Mouse (Mus musculus) cerebellum, adult 2 months (tissue): ENCODE measurements at regions not wholly inside any gene's neighbourhood (a gene's known extent, or its start where the extent isn't known, plus 50 kb on each side); places are given as distances from the start of the nearest gene placed in this dataset.

Source experiments
- DNase-seq, 2 experiments: peaks; one replicate each; pipeline ENCODE4 v3.0.0; 2021
- H3K27ac ChIP-seq: fragments of 200-500 bp; 2 replicates; pipeline ENCODE4 v1.5.1; 2012; ENCODE audit warnings: low read length, control low read depth, inconsistent platforms; ENCODE audit not compliant: insufficient read depth
- H3K27me3 ChIP-seq: fragments of 200-500 bp; 2 replicates; pipeline ENCODE4 v1.6.1; 2012; ENCODE audit warnings: inconsistent platforms, mild to moderate bottlenecking, low read length, moderate library complexity; ENCODE audit not compliant: control insufficient read depth, insufficient read depth
- H3K4me1 ChIP-seq: fragments of 200-500 bp; 2 replicates; pipeline ENCODE4 v1.6.1; 2011; ENCODE audit warnings: low read length; ENCODE audit not compliant: control insufficient read depth, insufficient read depth
- H3K4me3 ChIP-seq: fragments of 200-500 bp; replicated peaks from 2 replicates; pipeline ENCODE3; 2011; ENCODE audit warnings: mild to moderate bottlenecking, low read depth, low read length, control low read depth; ENCODE audit not compliant: insufficient read depth
- CTCF ChIP-seq: fragments of 200-500 bp; IDR thresholded peaks from 2 replicates; pipeline ENCODE4 v1.5.1; 2011; ENCODE audit warnings: low read depth, mild to moderate bottlenecking, control low read depth, low read length, moderate library complexity, borderline replicate concordance; ENCODE audit not compliant: insufficient read depth
- POLR2A ChIP-seq: fragments of 200-500 bp; IDR thresholded peaks from 2 replicates; pipeline ENCODE4 v1.6.1; 2011; ENCODE audit warnings: low read length, control low read depth, borderline replicate concordance; ENCODE audit not compliant: insufficient read depth
- WGBS: fragments of 180-500 bp; shearing (Covaris S2); methylation state at CpG from one replicate; pipeline ENCODE4 v1.1.7; 2018; 5-methylcytosine and 5-hydroxymethylcytosine counted together

GRCm38 (mm10) chr13:63951922-63952734 lies 136.9 kb downstream of the Hsd17b3 start:
- no peak for TF ChIP-seq CTCF
- TF ChIP-seq POLR2A: no peak
- Histone ChIP-seq H3K4me3 (no peak overlapping the region), H3K27ac (no peak overlapping the region), H3K4me1 (no peaks in the 10 kb centered on the region; the same call in 1 of the 2 replicates), H3K27me3 (no peaks in the 10 kb centered on the region)
- WGBS: 55% methylated on average over 9 of the region's 9 CpGs
- no peak for DNase-seq

GRCm38 (mm10) chr13:63951136-63951535 lies 136.1 kb downstream of the Ercc6l2 start:
- Histone ChIP-seq H3K4me1 (no peaks in the 10 kb centered on the region; the same call in 1 of the 2 replicates), H3K4me3 (no peak overlapping the region), H3K27me3 (no peaks in the 10 kb centered on the region), H3K27ac (no peak overlapping the region)
- WGBS: 86% methylated on average over 8 of the region's 8 CpGs
- no peak for TF ChIP-seq POLR2A
- no peak for TF ChIP-seq CTCF
- DNase-seq: no peak
